Mouse (Mus musculus): ENCODE data around the gene Gm28961. TPM values are rescaled to one million over a fixed set of nuclear protein-coding genes. Genes with fewer than 3 reads are reported as not detected.

The Gm28961 gene
- polyA plus RNA-seq (2014; fragmentation: Illumina TruSeq; extraction: RNeasy Lipid Tissue Mini Kit (QIAGEN cat#74804); ENCODE audit: low read depth, low replicate concordance) = not detected

GRCm38 (mm10) chrY:57705397-57705796 lies at the start of gene Gm28961:
TSS of gene Gm28961 (plus strand) at chrY:57705697.

Other genes starting within 250 kb of the Gm28961 start
- not detected for gene Gm21943, start 172.0 kb upstream of the Gm28961 start, polyA plus RNA-seq (2014; fragmentation: Illumina TruSeq; extraction: RNeasy Lipid Tissue Mini Kit (QIAGEN cat#74804); ENCODE audit: low read depth, low replicate concordance)

Measured in sigmoid colon, adult 10 weeks (tissue).